Mouse (Mus musculus) cerebral cortex, adult 2 months (tissue): ENCODE results near the gene Cdk5rap3.

ENCODE experiments used
- WGBS: fragments of 180-500 bp; shearing (Covaris S2); methylation state at CpG from one replicate; pipeline ENCODE4 v1.1.7; 2018; 5-methylcytosine and 5-hydroxymethylcytosine counted together

Cdk5rap3 gene

DNA sequence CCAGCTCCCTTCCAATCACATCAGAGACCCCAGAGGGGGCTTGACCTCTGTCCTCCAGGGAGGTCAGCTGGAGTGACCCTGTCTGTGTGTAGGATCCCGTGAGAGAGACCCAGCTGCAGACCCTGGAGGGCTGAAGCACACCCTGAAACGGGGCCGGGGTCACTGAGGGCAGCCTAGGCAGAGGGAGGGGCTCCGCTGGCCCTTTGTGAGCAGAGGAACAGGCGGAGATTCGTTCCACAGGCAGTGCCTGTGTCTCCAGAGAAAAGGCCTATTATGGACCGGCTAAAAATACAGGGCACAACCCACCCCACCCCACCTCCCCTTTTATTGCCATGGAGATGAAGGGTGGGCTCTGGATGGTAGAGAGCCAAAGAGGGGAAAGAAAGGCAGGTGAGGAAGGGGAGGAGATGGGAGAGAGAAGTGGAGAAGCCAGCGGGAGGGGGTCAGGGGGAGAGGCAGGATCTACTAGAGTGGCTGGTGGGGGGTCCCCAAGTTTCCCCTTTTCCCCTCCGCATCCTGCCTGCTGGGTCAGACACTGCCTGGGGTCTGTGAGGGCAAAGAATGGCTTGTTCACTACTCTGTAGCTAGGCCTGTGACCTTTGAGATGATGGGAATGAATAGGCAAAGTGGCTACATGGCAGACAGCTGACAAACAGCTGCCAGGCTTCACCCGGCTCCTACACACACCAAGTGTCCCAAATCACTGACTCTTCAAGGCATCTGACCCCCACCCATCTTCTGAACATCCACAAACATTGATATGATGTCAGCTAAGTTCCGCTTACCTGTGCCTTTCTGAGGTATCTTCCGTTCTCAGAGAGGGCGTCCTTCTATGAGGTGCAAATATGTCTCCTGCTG, 16.6 kb downstream of the Cdk5rap3 start:
- WGBS = 63% methylated on average over 13 of the region's 13 CpGs

DNA sequence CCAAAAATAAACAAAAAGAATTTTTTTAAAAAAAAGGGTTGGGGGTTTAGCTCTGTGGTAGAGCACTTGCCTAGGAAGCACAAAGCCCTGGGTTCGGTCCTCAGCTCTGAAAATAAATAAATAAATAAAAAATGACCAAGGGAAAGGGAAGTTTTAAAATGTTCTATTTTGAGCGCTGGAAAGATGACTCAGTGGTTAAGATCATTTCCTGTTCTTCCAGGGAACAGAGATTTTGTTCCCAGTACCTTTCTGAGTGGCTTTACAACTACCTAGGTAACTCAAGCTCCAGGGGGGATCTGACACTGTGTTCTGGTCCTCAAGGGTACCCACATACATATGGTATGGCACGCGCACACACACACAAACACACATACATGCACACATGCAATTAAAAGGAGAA, 20.4 kb downstream of the Cdk5rap3 start:
- WGBS = 83% methylated on average over 4 of the region's 4 CpGs

DNA sequence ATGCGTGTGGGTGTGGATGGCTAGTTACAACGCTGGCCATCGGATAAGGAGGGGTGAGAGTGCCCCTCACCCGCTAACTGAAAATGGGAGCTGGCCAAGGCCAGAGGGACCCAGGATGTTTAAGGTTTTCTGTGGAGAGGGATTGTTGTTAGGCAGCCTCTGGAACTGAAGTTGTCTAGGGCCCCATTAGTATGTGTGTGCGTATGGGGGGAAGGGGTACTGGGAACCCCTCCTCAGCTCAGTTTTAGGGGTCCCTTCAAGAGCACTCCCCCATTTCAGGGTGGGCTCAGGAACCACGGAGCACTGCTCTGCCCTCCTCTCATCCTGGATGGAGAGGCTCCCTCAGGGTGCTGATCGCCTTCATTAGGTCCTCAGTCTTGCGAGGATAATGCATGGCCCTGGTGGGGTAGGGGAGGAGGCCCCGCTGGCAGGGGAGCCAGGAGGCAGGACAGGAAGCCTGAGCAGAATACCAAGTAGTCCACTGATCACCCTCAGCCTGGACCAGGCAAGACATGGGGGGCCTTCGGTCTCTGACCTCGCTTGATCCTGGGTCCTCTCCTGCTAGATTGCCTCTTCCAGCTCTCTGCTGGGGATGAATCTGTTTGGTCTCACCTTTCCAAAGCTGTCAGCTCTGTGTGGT, 23.0 kb downstream of the Cdk5rap3 start:
- 48% methylated on average over 11 of the region's 11 CpGs for WGBS

DNA sequence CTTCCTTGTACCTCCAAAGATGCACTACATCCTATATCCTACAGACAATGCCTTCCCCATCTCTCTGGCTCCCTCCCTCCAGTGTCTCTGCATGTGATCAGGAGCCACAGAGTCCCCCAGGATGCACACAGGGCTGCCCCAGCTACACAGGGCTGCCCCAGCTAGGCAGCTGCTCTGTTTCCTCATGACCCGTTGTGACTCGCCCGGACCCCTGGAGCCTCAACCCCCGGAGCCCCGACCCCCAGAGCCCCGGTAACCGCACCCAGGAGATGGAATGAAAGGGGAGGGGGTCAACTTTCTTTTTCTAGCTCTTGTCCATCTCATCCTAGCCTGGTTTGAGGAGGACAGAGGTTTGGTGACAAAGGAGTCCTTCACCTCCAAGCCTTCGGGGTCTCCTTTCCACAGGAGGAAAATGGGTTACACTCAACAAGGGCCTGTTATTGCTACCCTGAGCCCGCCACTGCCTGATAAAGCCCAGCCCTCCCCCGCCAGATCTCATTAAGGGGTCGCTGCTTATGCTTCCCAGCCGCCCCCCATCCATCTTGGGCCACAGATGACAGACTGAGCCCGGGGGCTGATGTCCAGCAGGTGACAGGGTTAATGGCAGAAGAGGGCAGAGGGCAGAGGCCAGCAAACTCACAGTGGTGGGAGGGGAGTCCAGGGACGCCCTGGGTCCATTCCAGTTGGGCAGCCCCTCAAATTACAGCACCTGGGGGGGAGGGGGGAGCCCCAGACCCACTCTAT, 24.3 kb downstream of the Cdk5rap3 start:
- 83% methylated on average over 14 of the region's 14 CpGs for WGBS

DNA sequence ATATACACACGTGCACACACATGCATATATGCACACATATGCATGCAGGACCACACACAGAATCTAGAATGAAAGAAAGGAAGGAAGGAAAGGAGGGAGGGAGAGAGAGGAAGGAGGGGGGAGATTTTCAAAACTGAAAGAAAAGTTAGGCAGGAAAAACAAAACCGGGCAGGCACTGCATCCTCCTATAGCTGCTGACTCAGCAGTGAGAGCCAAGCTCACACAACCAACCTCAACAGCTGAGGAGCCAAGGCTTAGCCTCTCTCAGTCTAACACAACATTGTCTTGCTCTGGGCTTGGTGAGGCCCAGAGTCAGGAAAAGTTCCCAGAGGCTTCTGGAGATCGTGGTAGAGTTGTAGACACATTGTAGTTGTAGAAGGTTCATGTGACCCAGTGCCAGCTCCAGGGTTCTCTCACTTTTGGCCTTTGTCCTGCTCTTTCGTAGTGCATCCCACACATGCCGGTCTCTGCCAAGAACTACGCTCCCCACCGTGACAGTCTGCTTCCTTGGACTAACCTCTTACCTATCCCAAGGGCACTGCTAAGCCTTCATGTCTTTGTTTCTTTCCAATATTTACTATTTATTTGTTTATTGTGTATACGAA, 29.3 kb downstream of the Cdk5rap3 start:
- WGBS = 71% methylated on average over 8 of the region's 8 CpGs

DNA sequence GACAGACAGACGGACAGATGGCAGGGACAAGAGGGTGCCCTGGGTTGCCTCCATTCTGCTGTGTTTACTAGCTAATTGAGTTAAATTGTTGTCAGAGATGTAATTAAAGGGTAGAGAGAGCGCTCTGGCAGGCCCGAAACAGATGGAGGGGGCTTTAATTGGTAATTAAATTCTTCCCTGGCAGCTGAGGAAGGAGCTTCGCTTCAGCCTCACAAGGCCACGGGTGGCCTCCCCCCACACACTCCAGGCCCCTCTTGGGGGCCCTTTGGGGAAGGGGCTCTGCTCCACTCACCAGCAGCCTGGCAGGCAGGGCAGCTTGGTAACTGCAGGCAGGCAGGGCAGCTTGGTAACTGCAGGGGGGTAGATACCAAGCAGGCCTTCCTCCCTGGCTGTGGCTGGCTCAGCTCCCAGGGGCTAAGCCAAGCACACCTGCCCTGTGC, 30.4 kb downstream of the Cdk5rap3 start:
- 69% methylated on average over 5 of the region's 5 CpGs for WGBS

DNA sequence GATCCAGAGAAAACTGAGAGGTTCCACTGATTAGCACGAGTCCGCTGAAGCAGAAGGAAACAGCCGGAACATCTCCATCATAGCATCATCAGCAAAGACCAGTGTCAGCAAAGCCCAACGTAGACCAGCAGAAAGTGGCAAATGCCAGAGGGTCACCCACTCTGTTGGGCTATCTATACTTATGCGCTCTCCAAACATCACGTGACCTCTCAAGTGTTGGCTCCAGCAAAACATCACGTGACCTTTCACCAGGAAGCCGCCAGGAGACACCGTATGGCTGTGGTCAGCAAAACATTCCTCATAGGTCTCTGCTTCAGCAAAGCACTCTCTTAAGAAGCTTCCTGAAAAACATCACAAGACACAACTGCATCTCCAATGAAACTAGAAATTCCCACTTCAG, 36.0 kb downstream of the Cdk5rap3 start:
- 82% methylated on average over 9 of the region's 9 CpGs for WGBS

DNA sequence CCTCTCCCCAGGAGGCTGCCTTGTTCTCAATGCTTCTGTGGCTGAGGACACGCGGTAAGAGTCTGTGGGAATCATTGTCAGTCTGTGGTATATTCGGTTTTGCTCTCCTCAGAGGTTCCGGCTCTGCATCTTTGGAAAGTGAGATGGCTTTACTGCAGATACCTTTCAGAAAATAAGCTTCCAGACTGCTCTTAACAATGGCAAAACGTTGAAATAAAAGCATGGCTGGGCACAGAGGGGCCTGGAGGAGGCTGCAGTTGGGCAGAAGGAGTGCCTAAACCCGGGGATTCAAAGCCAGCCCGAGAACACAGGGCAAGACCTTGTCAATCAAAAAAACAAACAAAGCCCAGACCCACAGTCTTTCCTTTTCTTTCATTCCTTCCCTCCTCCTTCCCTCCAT, 36.9 kb downstream of the Cdk5rap3 start:
- 60% methylated on average over 7 of the region's 7 CpGs for WGBS

DNA sequence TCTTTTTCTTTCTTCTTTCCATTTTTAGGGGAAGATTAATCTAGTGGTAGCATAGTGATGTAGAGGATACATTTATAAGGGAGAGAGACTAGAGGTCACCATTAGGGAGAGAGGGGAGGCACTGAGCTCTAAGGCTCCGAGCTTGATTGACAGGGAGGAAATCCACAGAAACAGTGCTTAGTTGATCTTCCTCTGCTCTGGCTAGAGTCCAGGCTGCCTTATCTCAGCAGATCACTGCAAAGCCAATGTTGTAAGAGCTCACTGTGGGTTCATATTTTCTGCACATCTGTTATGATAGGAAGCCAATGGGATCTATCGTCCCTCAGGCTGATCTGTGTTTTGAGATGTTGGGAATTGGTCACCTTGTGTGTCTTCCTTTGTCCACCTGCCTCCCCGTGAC, 37.6 kb downstream of the Cdk5rap3 start:
- 78% methylated on average over 3 of the region's 3 CpGs for WGBS

DNA sequence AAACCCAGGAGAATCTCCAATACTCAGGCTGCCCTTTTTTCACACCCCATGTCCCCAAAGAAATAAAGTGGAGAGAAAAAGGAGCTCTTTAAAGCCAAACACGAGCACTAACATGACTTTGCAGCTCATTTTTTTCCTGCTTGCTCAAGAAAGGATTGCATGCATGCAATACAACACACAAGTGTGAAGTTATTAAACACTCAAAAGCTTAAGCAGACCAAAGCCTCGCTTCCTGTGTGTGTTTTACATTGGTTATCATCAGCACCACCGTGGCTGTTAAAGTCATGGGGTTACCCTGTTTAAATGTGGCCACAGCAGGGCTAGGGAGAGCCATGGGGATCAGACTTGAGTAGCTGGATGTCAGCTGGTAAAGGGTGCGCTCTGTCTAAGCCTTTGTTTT, 39.2 kb downstream of the Cdk5rap3 start:
- 68% methylated on average over 4 of the region's 4 CpGs for WGBS

DNA sequence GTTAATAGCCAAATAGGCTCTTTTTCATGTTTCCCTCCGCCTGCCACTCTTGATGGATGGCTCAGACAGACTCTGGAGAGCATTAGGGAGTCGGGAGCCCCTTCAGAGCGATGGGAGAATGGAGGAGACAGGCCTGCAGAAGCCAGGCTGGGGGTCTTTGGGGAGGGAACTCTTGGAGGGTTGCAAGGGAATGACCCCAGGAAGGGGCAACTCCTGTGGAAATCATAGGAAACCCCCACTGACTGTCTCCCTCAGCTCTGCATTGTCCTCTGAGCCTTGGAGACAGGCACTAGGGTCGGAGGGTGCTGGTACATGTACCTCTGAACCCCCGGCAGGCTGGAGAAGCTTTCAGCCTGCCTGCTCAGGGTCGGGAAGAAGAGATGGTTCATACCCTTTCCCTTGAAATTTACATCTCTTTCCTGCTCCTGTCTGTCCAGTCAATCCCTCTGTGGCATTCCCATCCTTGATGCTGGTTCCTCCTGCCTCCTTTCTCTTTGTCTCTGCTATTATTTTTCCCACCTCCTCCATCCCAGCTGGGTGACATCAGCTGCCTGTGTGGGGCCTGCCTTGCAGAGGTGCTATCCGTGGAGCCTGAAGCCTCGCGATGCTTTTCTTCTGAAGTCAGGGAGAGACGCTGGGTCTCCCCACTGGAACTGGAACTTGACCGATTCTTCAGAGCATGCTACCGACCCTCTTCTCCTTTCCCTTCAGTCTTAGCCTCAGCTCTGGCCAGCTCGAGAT, 39.8 kb downstream of the Cdk5rap3 start:
- 35% methylated on average over 13 of the region's 13 CpGs for WGBS

DNA sequence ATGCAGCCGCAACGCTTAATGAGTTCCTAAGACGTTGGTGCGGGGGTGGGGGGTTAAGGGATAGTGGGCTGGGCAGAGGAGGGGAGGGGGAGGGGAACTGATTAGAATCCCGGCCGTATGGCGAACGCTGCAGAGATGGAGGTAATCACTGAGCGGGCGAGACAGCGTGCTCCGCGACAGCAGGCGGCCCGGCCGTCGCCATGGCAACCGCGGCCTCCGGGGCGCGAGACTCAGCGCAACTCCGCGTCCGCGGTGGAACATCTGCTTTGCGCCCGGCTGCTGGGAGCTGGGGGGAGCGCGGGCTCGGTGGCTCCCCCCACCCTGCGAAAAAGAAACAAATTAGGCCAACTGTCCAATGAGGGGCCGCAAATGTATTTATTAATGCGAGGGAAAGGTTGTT, 40.6 kb downstream of the Cdk5rap3 start:
- under 1% methylated on average over 35 of the region's 35 CpGs for WGBS

DNA sequence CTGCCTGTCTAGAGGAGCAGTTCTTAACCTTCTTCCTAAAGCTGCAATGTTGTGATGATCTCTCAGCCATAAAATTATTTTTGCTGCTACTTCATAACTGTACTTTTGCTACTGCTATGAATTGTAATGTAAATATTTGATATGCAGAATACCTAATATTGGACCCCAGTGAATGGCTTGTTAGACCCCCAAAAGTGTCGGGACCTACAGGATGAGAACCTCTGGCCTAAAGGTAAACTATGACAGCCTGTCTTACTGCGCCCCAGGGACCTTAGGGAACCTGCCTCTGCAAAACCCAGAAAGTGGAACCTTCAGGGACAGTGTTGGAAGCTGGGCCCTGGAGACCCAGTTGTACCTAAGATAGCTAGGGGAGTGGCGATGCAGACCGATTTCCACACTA, 41.0 kb downstream of the Cdk5rap3 start:
- whole genome bisulfite sequencing = 34% methylated on average over 4 of the region's 4 CpGs

DNA sequence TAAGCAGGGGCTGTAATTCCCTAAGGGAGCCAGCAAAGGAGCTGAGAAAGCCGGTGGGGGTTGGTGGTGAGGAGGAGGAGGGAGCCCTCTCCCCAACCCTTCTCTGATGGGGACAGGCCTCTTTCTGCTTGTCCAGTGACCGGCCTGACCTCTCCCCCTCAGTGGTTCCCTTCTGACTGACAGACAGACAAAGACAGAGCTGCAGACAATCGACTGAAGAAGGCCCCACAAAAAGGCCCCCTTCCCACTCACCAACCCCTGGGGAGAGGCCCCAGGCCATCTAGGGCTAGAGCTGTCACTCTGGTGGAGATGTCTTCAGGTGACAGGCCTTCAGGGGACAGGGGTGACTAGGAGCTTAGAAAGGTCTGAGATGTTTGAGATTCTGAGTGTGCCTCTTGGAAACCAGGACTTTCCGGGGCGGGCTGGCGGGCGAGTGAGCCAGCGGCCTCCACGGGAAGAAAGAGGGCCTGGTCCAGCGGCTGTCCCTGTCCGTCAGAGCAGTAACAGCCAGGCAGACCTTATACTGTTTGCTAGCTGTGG, 42.6 kb downstream of the Cdk5rap3 start:
- 60% methylated on average over 11 of the region's 11 CpGs for WGBS

DNA sequence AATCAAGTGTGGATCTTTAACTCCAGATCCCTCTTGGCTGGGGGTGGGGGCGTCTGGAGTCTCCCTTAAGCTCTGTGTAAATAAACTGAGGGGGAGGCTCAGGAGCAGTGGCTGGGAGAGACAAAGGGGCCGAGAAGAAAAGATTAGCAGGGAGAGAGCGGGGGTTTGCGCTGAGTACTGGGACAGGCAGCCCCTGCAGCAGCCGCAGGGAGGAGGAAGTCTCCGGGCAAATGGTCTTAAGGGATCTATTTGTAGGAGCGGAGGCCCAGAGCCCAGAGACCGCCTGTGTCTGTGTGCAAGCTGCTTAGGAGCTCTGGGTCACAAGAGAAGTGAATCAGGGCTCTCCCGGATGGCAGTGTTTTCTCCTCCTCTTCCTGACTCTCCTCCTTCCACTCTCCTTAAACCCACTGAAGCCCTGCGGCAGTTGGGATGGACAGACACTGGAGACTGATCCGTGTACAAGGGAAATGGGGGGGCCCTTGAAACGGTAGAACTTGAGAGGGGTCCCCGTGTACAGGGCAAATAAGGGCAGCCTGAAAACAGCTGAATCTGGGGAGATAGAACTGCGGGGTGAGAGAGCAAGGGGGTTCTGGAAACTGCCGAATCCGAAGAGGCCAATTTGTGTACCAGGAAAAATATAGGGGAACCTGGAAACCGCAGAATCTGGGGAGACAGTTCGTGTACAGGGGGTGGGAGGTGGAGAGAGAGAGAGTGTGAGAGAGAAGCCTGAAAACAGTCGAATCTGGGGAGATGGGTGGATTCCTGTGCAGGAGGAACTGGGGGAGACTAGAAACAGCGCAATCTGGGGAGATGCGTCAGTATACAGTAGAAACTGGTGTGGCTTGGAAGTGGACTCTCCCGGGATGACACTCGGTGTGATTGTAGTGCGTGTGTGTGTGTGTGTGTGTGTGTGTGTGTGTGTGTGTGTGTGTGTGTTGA, 43.6 kb downstream of the Cdk5rap3 start:
- 26% methylated on average over 24 of the region's 24 CpGs for WGBS

DNA sequence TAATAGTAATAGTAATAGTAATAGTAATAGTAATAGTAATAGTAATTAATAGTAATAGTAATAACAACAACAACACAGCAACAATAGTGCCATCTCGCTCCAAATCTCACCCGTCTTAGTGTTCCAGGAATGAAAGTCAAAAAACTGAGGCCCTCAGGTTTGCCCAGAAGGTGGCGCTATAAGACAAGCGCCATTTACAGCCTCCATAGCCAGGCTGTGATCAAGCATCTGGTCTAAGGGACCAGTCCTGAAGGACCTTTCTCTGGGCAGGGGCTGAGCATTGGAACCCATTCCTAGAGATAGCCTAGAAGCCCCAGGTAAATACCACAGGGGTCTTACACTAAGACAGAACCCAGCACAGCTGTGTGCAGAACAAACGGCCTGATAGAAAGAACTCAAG, 49.1 kb downstream of the Cdk5rap3 start:
- 8% methylated on average over 5 of the region's 5 CpGs for WGBS

DNA sequence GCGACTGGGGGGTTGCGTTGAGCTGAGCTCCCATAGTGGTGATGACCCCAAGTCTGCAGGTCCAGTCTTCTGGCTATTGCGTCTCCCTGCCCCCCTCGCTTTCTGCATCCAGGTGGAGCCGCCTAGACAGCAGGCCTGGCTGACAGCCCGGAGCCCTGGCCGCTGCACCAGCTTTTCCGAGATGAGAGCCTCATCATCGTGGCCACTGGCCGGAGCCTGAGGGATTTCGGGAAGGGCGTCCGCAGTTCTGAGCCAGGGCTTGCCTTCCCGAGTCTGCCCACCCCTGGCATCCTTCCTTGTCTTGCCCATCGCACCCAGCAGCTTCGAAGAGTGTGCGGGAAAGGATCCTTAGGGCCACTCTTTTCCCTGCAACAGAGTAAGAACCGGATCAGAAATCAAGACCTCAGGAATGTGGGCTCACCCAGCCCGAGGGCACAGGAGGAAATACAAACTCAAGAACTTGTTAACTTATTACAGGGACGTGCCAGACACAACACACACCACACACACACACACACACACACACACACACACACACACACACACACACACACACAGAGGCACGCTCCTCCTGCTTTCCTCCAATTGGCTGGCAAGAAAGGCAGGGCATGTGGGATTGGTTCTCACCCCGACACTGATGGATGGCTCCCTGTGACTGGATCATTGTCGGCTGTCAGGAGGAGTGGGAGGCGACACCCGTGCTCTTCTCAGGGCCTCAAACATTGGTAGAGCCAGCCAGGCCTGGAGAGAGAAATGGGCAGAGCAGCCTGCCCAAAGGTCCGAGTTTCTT, 52.9 kb downstream of the Cdk5rap3 start:
- 26% methylated on average over 26 of the region's 26 CpGs for WGBS

DNA sequence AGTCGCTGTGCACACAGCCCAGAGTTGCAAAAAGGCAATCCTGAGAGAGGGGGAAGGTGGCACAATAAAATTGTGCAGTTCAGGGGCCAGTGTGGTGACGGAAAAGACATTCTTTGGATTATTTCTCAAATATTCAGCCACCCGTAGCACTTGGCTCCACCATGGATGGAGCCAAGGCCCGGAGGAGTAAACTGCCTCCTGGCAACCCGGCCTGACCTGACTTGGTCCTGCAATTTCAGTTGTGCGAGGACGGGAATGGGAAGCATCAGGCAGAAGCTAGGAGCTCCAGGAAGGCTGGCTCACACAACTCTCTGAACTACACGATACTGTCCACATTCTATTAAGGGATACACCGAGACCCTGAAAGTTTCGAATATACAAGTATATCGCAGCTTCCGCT, 53.8 kb downstream of the Cdk5rap3 start:
- 73% methylated on average over 12 of the region's 12 CpGs for WGBS

DNA sequence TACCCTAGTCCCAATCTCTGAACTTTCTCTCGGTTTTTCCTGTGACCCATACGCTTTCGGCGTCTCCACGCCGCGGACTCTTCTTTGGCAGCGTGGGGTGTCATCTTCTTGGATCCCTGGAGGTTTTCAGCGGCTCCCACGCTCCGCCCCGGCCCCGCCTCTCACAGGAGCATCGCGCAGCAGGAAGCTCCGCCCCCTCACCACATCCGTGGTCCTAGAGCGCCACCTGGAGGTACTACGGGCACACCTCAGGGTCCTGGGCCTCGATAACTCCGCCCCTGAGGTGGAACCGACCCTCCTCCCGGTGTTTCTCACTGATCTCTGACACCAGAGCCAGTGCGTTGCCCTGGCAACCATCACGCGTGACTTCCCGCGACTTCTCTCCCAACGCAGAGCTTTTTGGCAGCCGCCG, 54.4 kb downstream of the Cdk5rap3 start:
- WGBS = under 1% methylated on average over 31 of the region's 31 CpGs
